Mouse (Mus musculus): ENCODE measurements at regions not wholly inside any gene's neighbourhood (a gene's known extent, or its start where the extent isn't known, plus 50 kb on each side); places are given as distances from the start of the nearest gene placed in this dataset.

GRCm38 (mm10) chr19:15611137-15611758, 335.9 kb downstream of the Psat1 start:
- TF ChIP-seq GATA1 (IDR thresholded peaks at IDR 0.05; ENCODE audit: low read length): no peak

- no peak for TF ChIP-seq GATA1 (IDR thresholded peaks at IDR 0.05; ENCODE audit: low read length)
Measured at GRCm38 (mm10) chr19:15606440-15606839, 340.7 kb downstream of the Psat1 start.

- TF ChIP-seq GATA1 (IDR thresholded peaks at IDR 0.05; ENCODE audit: low read length): no peak
Measured at GRCm38 (mm10) chr19:15592821-15593220, 354.3 kb downstream of the Psat1 start.

GRCm38 (mm10) chr19:15583782-15584693, 363.1 kb downstream of the Psat1 start:
- no peak for TF ChIP-seq GATA1 (IDR thresholded peaks at IDR 0.05; ENCODE audit: low read length)

GRCm38 (mm10) chr19:15583106-15583781, 363.9 kb downstream of the Psat1 start:
- TF ChIP-seq GATA1 (IDR thresholded peaks at IDR 0.05; ENCODE audit: low read length): no peak

GRCm38 (mm10) chr19:15571204-15571603, 375.9 kb downstream of the Psat1 start:
- TF ChIP-seq GATA1 (IDR thresholded peaks at IDR 0.05; ENCODE audit: low read length): no peak

- TF ChIP-seq GATA1 (IDR thresholded peaks at IDR 0.05; ENCODE audit: low read length): no peak
Measured at GRCm38 (mm10) chr19:15561511-15561910, 385.6 kb downstream of the Psat1 start.

- no peak for TF ChIP-seq GATA1 (IDR thresholded peaks at IDR 0.05; ENCODE audit: low read length)
Measured at GRCm38 (mm10) chr19:15553953-15554352, 393.2 kb downstream of the Psat1 start.

GRCm38 (mm10) chr19:15517853-15518252, 429.3 kb downstream of the Psat1 start:
- no peak for TF ChIP-seq GATA1 (IDR thresholded peaks at IDR 0.05; ENCODE audit: low read length)

GRCm38 (mm10) chr19:15516566-15517305, 430.4 kb downstream of the Psat1 start:
- no peak for TF ChIP-seq GATA1 (IDR thresholded peaks at IDR 0.05; ENCODE audit: low read length)

- TF ChIP-seq GATA1 (IDR thresholded peaks at IDR 0.05; ENCODE audit: low read length): no peak
Measured at GRCm38 (mm10) chr19:15513197-15513596, 433.9 kb downstream of the Psat1 start.

- no peak for TF ChIP-seq GATA1 (IDR thresholded peaks at IDR 0.05; ENCODE audit: low read length)
Measured at GRCm38 (mm10) chr19:15510395-15510794, 436.7 kb downstream of the Psat1 start.

GRCm38 (mm10) chr19:15502985-15503354, 444.2 kb downstream of the Psat1 start:
- no peak for TF ChIP-seq GATA1 (IDR thresholded peaks at IDR 0.05; ENCODE audit: low read length)

GRCm38 (mm10) chr19:15502315-15502984, 444.7 kb downstream of the Psat1 start:
- TF ChIP-seq GATA1 (IDR thresholded peaks at IDR 0.05; ENCODE audit: low read length): no peak

- no peak for TF ChIP-seq GATA1 (IDR thresholded peaks at IDR 0.05; ENCODE audit: low read length)
Measured at GRCm38 (mm10) chr19:15495532-15495931, 451.6 kb downstream of the Psat1 start.
